Mouse (Mus musculus) megakaryocyte, adult 5-6 weeks (primary cell): Measurements from ENCODE around the gene Actc1. TPM values are rescaled to one million over a fixed set of nuclear protein-coding genes. Genes with fewer than 3 reads are reported as not detected.

Source experiments
- total RNA-seq, 2 experiments: library from RNA; stranded (forward) in 1 of 2; stranded (reverse) in 1 of 2; fragments of 153-499, 151-499 nt in 1 of 2; fragments of 221-1000, 200-1000 nt in 1 of 2; gene quantifications; 2 replicates each; pipeline versions ENCODE4 v1.2.3 to v1.2.4; 2015 to 2017

Gene Actc1
- total RNA-seq, 2 experiments from 2014 or later = not detected

Other genes starting within 250 kb of the Actc1 start
- 0.82 and 1.1 TPM in 2 replicates for gene Scg5, start 224.4 kb downstream of the Actc1 start, total RNA-seq (2015)
- not detected in 2 replicates for gene Scg5, start 224.4 kb downstream of the Actc1 start, total RNA-seq (2017)
- gene Arhgap11a, start 204.9 kb downstream of the Actc1 start, total RNA-seq (2015) = 48.6 and 49.1 TPM in 2 replicates
- 44.1 and 56.3 TPM in 2 replicates for gene Arhgap11a, start 204.9 kb downstream of the Actc1 start, total RNA-seq (2017)
- not detected in 2 replicates for gene Gjd2, start 39.9 kb downstream of the Actc1 start, total RNA-seq (2015)
- not detected in 2 replicates for gene Gjd2, start 39.9 kb downstream of the Actc1 start, total RNA-seq (2017)
- gene Aqr, start 133.5 kb upstream of the Actc1 start, total RNA-seq (2015) = 35.9 and 38.2 TPM in 2 replicates
- gene Aqr, start 133.5 kb upstream of the Actc1 start, total RNA-seq (2017) = 29.1 and 34.1 TPM in 2 replicates
- gene Zfp770, start 147.9 kb upstream of the Actc1 start, total RNA-seq (2015) = 6.8 and 6.9 TPM in 2 replicates
- gene Zfp770, start 147.9 kb upstream of the Actc1 start, total RNA-seq (2017) = 3.6 and 4.2 TPM in 2 replicates